Mouse (Mus musculus): Measurements from ENCODE around the gene Smchd1. TPM values are rescaled to one million over a fixed set of nuclear protein-coding genes. Genes with fewer than 3 reads are reported as not detected.
"Not testable (repeated sequence)": the region's sequence is repeated elsewhere in the genome, so short reads cannot be mapped to it uniquely, and the experiment has no call there.

The Smchd1 gene
- polyA plus RNA-seq, 1 experiment from 2014 or later: 83.1 TPM

DNA sequence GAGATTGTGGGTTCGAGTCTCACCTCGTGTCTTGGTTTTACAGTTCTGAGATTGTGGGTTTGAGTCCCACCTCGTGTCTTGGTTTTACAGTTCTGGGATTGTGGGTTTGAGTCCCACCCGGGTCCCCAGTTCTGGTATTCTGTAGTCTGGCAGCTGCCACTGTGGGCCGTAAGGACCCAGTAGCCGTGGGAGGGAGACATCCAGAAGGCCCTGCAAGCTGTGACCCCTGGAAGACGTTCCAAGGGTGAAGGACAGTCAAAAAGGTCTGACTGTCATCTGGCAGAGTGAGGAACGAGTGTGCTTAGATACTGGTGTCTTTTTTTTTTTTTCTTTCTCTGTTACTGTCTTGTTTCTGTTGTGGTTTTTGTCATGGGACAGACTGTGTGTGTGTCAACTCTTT lies 154.4 kb downstream of the Smchd1 start:
- not testable (repeated sequence) for H3K9me3 ChIP-seq; H3K36me3 ChIP-seq (replicated peaks); H3K4me3 ChIP-seq; DNase-seq (ENCODE audit: extremely low spot score, low spot score); H3K27ac ChIP-seq; H3K27me3 ChIP-seq (ENCODE audit: poor library complexity, severe bottlenecking); H3K4me1 ChIP-seq
- WGBS: 93% methylated on average over 8 of the region's 8 CpGs

- WGBS: 97% methylated on average over 3 of the region's 3 CpGs
- no peaks in the 10 kb centered on the region for H3K27me3 ChIP-seq (ENCODE audit: poor library complexity, severe bottlenecking)
- no peak overlapping the region for H3K27ac ChIP-seq
- no peak overlapping the region for H3K4me3 ChIP-seq
- DNase-seq (ENCODE audit: extremely low spot score, low spot score): no peak
- H3K4me1 ChIP-seq: no peaks in the 10 kb centered on the region
- H3K36me3 ChIP-seq (replicated peaks): no peaks in the 10 kb centered on the region
- H3K9me3 ChIP-seq: no peaks in the 10 kb centered on the region
These were observed 155.8 kb downstream of the Smchd1 start for GRCm38 (mm10) chr17:71319361-71319760.

- H3K4me1 ChIP-seq: peaks cover under 1% of the 10 kb centered on the region; the same call in 1 of the 2 replicates
- no peak overlapping the region for H3K27ac ChIP-seq
- no peak overlapping the region for H3K4me3 ChIP-seq
- H3K9me3 ChIP-seq: no peaks in the 10 kb centered on the region
- no peak for DNase-seq (ENCODE audit: extremely low spot score, low spot score)
- H3K36me3 ChIP-seq (replicated peaks): no peaks in the 10 kb centered on the region
- 95% methylated on average over 4 of the region's 4 CpGs for WGBS
- H3K27me3 ChIP-seq (ENCODE audit: poor library complexity, severe bottlenecking): no peaks in the 10 kb centered on the region
These were observed 157.6 kb downstream of the Smchd1 start for GRCm38 (mm10) chr17:71317571-71317970.

GRCm38 (mm10) chr17:71314315-71314714 lies 160.8 kb downstream of the Smchd1 start:
- no peak for DNase-seq (ENCODE audit: extremely low spot score, low spot score)
- WGBS: 87% methylated on average over 4 of the region's 4 CpGs
- Histone ChIP-seq H3K4me1 (peaks cover 31% of the 10 kb centered on the region), H3K27ac (no peak overlapping the region), H3K4me3 (no peak overlapping the region), H3K9me3 (no peaks in the 10 kb centered on the region), H3K27me3 (ENCODE audit: poor library complexity, severe bottlenecking) (peaks cover 25% of the 10 kb centered on the region), H3K36me3 (replicated peaks) (no peaks in the 10 kb centered on the region)

GRCm38 (mm10) chr17:71311340-71312171 lies 163.6 kb downstream of the Smchd1 start, which contains the start of gene Emilin2:
Gene Emilin2, minus strand, starts transcription at chr17:71311978.
- Histone ChIP-seq H3K27ac (peak within 1 kb of the TSS; percentile 91), H3K4me3 (peak within 1 kb of the TSS; percentile 83), H3K4me1 (peaks cover 41% of the 10 kb centered on the region), H3K36me3 (replicated peaks) (0 out of 2 replicates have a peak, but pooled peaks cover 2% of the 10 kb centered on the region), H3K27me3 (ENCODE audit: poor library complexity, severe bottlenecking) (peaks cover 29% of the 10 kb centered on the region), H3K9me3 (no peaks in the 10 kb centered on the region)
- WGBS: 6% methylated on average over 20 of the region's 20 CpGs
- peak; percentile 48 for DNase-seq (ENCODE audit: extremely low spot score, low spot score)

DNA sequence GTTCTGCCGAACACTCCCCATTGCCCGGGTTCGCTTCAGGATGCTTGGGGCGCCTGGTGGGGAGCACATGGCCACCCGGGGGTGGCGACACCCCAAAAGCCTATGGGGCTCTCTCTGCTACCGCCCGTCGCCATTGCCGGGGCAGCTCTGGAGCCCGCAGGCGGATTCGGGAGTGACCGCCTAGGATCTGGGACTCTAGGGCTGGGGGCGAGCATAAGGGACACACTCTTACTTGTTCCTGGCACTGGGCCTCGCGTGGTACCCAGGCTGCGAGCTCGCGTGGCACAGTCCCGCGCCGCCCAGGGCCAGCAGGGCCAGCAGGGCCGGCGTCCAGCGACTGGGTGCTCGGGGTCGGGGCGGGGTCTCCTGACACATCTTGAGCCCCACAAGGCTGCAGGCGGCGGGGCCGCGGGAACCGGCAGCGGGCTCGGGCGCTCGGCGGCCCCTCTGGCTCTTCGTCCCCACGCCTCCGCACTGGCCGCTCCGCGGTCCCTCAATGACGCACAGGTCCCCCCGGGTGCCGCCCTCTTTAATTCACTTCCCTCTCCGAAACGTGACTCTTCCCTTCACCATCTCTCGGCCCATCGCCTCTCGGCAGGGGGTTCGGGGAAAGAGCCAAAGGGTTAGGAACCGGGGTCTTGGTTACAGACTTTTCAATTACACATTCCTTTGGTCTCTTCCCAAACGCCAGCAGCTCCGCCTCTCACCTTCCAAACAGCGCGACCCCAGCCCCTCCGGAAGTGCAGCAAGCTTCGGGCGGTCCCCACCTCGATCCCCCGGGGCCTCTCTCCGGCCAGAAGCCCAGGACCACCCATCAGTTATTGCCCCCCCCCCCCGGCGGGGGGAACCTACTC lies 164.4 kb downstream of the Smchd1 start:
- H3K36me3 ChIP-seq (replicated peaks): 0 out of 2 replicates have a peak, but pooled peaks cover 2% of the 10 kb centered on the region
- H3K4me3 ChIP-seq: peak overlapping the region; percentile 83
- peaks cover 41% of the 10 kb centered on the region for H3K4me1 ChIP-seq
- peaks cover 29% of the 10 kb centered on the region for H3K27me3 ChIP-seq (ENCODE audit: poor library complexity, severe bottlenecking)
- no peaks in the 10 kb centered on the region for H3K9me3 ChIP-seq
- WGBS: under 1% methylated on average over 67 of the region's 67 CpGs
- H3K27ac ChIP-seq: peak overlapping the region; percentile 91
- peak; percentile 69 for DNase-seq (ENCODE audit: extremely low spot score, low spot score)

GRCm38 (mm10) chr17:71309711-71310485 lies 165.2 kb downstream of the Smchd1 start:
- peak overlapping the region; percentile 83 for H3K4me3 ChIP-seq
- WGBS: 3% methylated on average over 23 of the region's 23 CpGs
- peaks cover 41% of the 10 kb centered on the region for H3K4me1 ChIP-seq
- H3K27me3 ChIP-seq (ENCODE audit: poor library complexity, severe bottlenecking): peaks cover 29% of the 10 kb centered on the region
- DNase-seq (ENCODE audit: extremely low spot score, low spot score): peak; percentile 64
- H3K9me3 ChIP-seq: no peaks in the 10 kb centered on the region
- H3K27ac ChIP-seq: peak overlapping the region; percentile 91
- H3K36me3 ChIP-seq (replicated peaks): 0 out of 2 replicates have a peak, but pooled peaks cover 2% of the 10 kb centered on the region

GRCm38 (mm10) chr17:71309141-71309540 lies 166.0 kb downstream of the Smchd1 start:
- no peaks in the 10 kb centered on the region for H3K9me3 ChIP-seq
- H3K36me3 ChIP-seq (replicated peaks): 0 out of 2 replicates have a peak, but pooled peaks cover 2% of the 10 kb centered on the region
- peaks cover 29% of the 10 kb centered on the region for H3K27me3 ChIP-seq (ENCODE audit: poor library complexity, severe bottlenecking)
- DNase-seq (ENCODE audit: extremely low spot score, low spot score): peak; percentile 48
- WGBS: 11% methylated on average over 14 of the region's 14 CpGs
- H3K4me3 ChIP-seq: peak overlapping the region; percentile 83
- peak overlapping the region; percentile 91 for H3K27ac ChIP-seq
- peaks cover 41% of the 10 kb centered on the region for H3K4me1 ChIP-seq

GRCm38 (mm10) chr17:71308296-71308695 lies 166.8 kb downstream of the Smchd1 start:
- Histone ChIP-seq H3K4me1 (peaks cover 41% of the 10 kb centered on the region), H3K27me3 (ENCODE audit: poor library complexity, severe bottlenecking) (peaks cover 29% of the 10 kb centered on the region), H3K36me3 (replicated peaks) (peaks cover 3% of the 10 kb centered on the region; the same call in 1 of the 2 replicates), H3K9me3 (no peaks in the 10 kb centered on the region), H3K27ac (no peak overlapping the region), H3K4me3 (no peak overlapping the region)
- 94% methylated on average over 5 of the region's 5 CpGs for WGBS
- no peak for DNase-seq (ENCODE audit: extremely low spot score, low spot score)

DNA sequence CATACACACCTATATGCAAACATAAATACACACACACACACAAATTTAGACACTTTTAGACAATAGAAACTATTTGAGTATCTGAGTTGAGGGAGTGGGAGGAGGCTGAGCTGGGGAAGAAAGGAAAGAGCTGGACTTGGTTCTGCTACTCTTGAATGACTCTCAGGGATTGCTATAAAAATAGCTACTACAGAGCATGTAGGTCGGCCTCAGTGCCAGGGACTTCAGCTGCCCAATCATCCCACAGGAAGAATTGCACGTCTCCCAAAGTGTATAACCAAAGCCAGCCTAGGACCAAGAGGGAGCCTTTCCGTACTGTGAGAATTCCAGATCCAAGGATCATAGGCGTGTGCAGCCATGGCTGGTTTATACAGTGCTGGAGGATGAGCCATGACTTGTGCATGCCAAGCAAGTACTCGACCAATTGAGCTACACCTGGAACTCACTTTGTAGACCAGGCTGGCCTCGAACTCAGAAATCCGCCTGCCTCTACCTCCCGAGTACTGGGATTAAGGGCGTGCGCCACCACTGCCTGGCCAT lies 167.8 kb downstream of the Smchd1 start:
- peaks cover 29% of the 10 kb centered on the region for H3K27me3 ChIP-seq (ENCODE audit: poor library complexity, severe bottlenecking)
- no peaks in the 10 kb centered on the region for H3K9me3 ChIP-seq
- peaks cover 12% of the 10 kb centered on the region for H3K36me3 ChIP-seq (replicated peaks)
- H3K27ac ChIP-seq: no peak overlapping the region
- H3K4me1 ChIP-seq: peaks cover 38% of the 10 kb centered on the region
- WGBS: 93% methylated on average over 10 of the region's 10 CpGs
- DNase-seq (ENCODE audit: extremely low spot score, low spot score): no peak
- H3K4me3 ChIP-seq: no peak overlapping the region

GRCm38 (mm10) chr17:71306716-71307115 lies 168.4 kb downstream of the Smchd1 start:
- DNase-seq (ENCODE audit: extremely low spot score, low spot score): no peak
- H3K27ac ChIP-seq: no peak overlapping the region
- H3K9me3 ChIP-seq: no peaks in the 10 kb centered on the region
- peaks cover 13% of the 10 kb centered on the region for H3K36me3 ChIP-seq (replicated peaks)
- H3K4me1 ChIP-seq: peaks cover 34% of the 10 kb centered on the region
- 91% methylated on average over 4 of the region's 4 CpGs for WGBS
- peaks cover 24% of the 10 kb centered on the region for H3K27me3 ChIP-seq (ENCODE audit: poor library complexity, severe bottlenecking)
- H3K4me3 ChIP-seq: no peak overlapping the region

GRCm38 (mm10) chr17:71306091-71306490 lies 169.1 kb downstream of the Smchd1 start:
- Histone ChIP-seq H3K27ac (no peak overlapping the region), H3K4me1 (peaks cover 28% of the 10 kb centered on the region), H3K36me3 (replicated peaks) (peaks cover 13% of the 10 kb centered on the region), H3K4me3 (no peak overlapping the region), H3K9me3 (no peaks in the 10 kb centered on the region), H3K27me3 (ENCODE audit: poor library complexity, severe bottlenecking) (peaks cover 20% of the 10 kb centered on the region)
- 87% methylated on average over 6 of the region's 6 CpGs for WGBS
- DNase-seq (ENCODE audit: extremely low spot score, low spot score): no peak
